Mouse (Mus musculus): ENCODE data around the gene Med1.

GRCm38 (mm10) chr11:98202641-98203350 is 9.7 kb upstream of the Med1 start, which contains the start of gene Cdk12:
- TF ChIP-seq CTCF (IDR thresholded peaks at IDR 0.05; ENCODE audit: control insufficient read depth, insufficient read depth, insufficient read length) (no peak), USF1 (IDR thresholded peaks at IDR 0.05; ENCODE audit: low read depth) (no peak), CEBPB (IDR thresholded peaks at IDR 0.05; ENCODE audit: low read depth) (no peak), MYOD1 (IDR thresholded peaks at IDR 0.05; ENCODE audit: control insufficient read depth, insufficient read length, low read depth) (no peak), MAX (IDR thresholded peaks at IDR 0.05) (peak; percentile 43), MYOG (IDR thresholded peaks at IDR 0.05; ENCODE audit: control insufficient read depth, extremely low read depth, insufficient read length) (no peak), FOSL1 (IDR thresholded peaks at IDR 0.05; ENCODE audit: insufficient read depth, low read length, poor library complexity, severe bottlenecking) (no peak)
